Mouse (Mus musculus) stomach, embryonic 14.5 days (tissue): ENCODE measurements around the gene Sema6b. TPM values are rescaled to one million over a fixed set of nuclear protein-coding genes. Genes with fewer than 3 reads are reported as not detected.

Experiments used
- ATAC-seq: fragments of 200-750 bp; cut with Nextera tagmentation; 2 replicates; pipeline ENCODE4 v1.8.0; 2017; ENCODE audit warnings: low read depth, moderate TSS enrichment; ENCODE audit not compliant: insufficient number of reproducible peaks, insufficient read depth, low FRiP score
- H3K27ac ChIP-seq: fragments of 300-500 bp; sonication (generic); 2 replicates; pipeline ENCODE4 v1.5.1; 2014; ENCODE audit warnings: mild to moderate bottlenecking, low read length, moderate library complexity, mixed read lengths
- H3K27me3 ChIP-seq: fragments of 300-500 bp; sonication (generic); 2 replicates; pipeline ENCODE4 v1.6.1; 2014; ENCODE audit warnings: low read length, control low read depth, mixed read lengths; ENCODE audit not compliant: control insufficient read depth, insufficient read depth
- H3K36me3 ChIP-seq: fragments of 300-500 bp; sonication (generic); 2 replicates; pipeline ENCODE4 v1.6.1; 2014; ENCODE audit warnings: mild to moderate bottlenecking, control low read depth, low read length, moderate library complexity, mixed read lengths; ENCODE audit not compliant: control insufficient read depth, insufficient read depth
- H3K4me1 ChIP-seq: fragments of 300-500 bp; sonication (generic); 2 replicates; pipeline ENCODE4 v1.6.1; 2014; ENCODE audit warnings: low read length, control low read depth, mixed read lengths; ENCODE audit not compliant: control insufficient read depth, insufficient read depth
- H3K4me2 ChIP-seq: fragments of 300-500 bp; sonication (generic); replicated peaks from 2 replicates; pipeline ENCODE4 v1.6.1; 2014; ENCODE audit warnings: low read depth, low read length, control low read depth
- H3K4me3 ChIP-seq: fragments of 300-500 bp; sonication (generic); 2 replicates; pipeline ENCODE4 v1.5.1; 2014; ENCODE audit warnings: low read depth, low read length, control low read depth
- H3K9ac ChIP-seq: fragments of 300-500 bp; sonication (generic); replicated peaks from 2 replicates; pipeline ENCODE4 v1.6.1; 2014; ENCODE audit warnings: low read depth, mild to moderate bottlenecking, control low read depth, low read length, moderate library complexity, mixed read lengths
- H3K9me3 ChIP-seq: fragments of 300-500 bp; sonication (generic); 2 replicates; pipeline ENCODE4 v1.6.1; 2016; ENCODE audit warnings: low read depth, low read length, control low read depth; ENCODE audit not compliant: control insufficient read depth
- WGBS: fragments of 180-500 bp; shearing (Covaris S2); extraction: QIAGEN DNeasy Blood & Tissue Kit; methylation state at CpG from one replicate; pipeline ENCODE4 v1.1.7; 2014; 5-methylcytosine and 5-hydroxymethylcytosine counted together
- polyA plus RNA-seq: library from polyadenylated mRNA; unstranded; fragments of >200 nt; fragmentation: Nextera tagmentation; extraction: Ambion mirVana; gene quantifications from 2 replicates; pipeline ENCODE4 v1.2.1, GENCODE M21; 2014

The Sema6b gene
- polyA plus RNA-seq, 1 experiment from 2014 or later = 1.3 TPM

DNA sequence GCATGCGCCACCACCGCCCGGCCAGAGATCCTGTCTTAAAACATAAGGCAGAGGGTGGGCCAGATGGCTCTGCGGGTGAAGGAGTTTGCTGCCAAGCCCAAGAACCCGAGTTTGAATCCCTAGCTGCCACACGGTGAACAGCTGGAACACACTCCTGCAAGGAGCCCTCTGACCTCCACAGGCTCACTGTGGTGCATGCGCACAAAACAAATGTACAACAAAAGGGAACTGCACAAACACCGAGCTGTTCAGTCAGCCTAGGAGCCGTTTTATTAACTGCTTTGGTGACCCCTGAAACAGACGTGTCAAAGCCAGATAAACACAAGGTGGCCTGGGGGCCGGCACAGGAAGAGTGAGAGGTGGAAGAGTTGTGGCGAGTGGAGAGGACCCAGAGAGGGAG lies 20.7 kb downstream of the Sema6b start:
- peaks cover 29% of the 10 kb centered on the region for H3K27me3 ChIP-seq
- ATAC-seq = no peak

DNA sequence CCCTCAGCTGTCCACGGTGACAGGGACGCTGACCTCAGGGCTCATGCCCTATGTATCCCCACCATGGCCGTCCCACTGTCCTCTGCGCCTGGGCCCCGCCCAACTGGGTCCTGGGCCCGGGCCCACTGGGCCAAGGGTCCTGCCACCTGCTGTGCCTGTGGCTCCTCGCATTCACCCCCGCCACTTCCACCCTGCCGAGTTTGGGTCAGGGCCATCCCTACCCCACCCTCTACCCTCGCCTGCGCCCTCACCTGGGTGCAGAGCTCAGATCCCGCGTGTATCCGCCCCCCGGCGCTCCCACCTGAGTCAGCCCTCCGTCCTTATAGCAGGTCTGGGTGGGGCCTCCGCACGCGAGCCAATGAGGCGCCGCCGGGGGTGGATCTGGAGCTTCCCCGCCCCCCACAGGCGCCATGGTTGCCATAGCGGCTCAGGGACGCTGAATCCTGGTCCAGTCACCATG lies 22.9 kb downstream of the Sema6b start, which contains the start of gene Plin5:
Gene Plin5, minus strand, starts transcription at position 346 of the 460 bp plus-strand sequence.
- H3K4me3 ChIP-seq = peak within 1 kb of the TSS; percentile 19
- H3K27ac ChIP-seq = no peak within 1 kb of the TSS
- H3K9me3 ChIP-seq = peaks cover 2% of the 10 kb centered on the region
- 1% methylated on average over 24 of the region's 27 CpGs for WGBS
- peaks cover 3% of the 10 kb centered on the region; the same call in 1 of the 2 replicates for H3K4me1 ChIP-seq
- no peak within 1 kb of the TSS; the same call in 1 of the 2 replicates for H3K9ac ChIP-seq
- H3K27me3 ChIP-seq = peaks cover 23% of the 10 kb centered on the region
- H3K36me3 ChIP-seq = no peaks in the 10 kb centered on the region
- peak; percentile 67 for ATAC-seq
- H3K4me2 ChIP-seq = peak within 1 kb of the TSS; percentile 42

More for the DNA sequence above, 20.7 kb downstream of the Sema6b start:
- H3K4me3 ChIP-seq = no peak overlapping the region
- H3K9ac ChIP-seq = no peak overlapping the region
- no peaks in the 10 kb centered on the region for H3K36me3 ChIP-seq
- H3K9me3 ChIP-seq = peaks cover 10% of the 10 kb centered on the region
- no peak overlapping the region for H3K27ac ChIP-seq
- 38% methylated on average over 12 of the region's 12 CpGs for WGBS
- H3K4me1 ChIP-seq = peaks cover 3% of the 10 kb centered on the region; the same call in 1 of the 2 replicates
- peak overlapping the region; percentile 23; the same call in 1 of the 2 replicates for H3K4me2 ChIP-seq

DNA sequence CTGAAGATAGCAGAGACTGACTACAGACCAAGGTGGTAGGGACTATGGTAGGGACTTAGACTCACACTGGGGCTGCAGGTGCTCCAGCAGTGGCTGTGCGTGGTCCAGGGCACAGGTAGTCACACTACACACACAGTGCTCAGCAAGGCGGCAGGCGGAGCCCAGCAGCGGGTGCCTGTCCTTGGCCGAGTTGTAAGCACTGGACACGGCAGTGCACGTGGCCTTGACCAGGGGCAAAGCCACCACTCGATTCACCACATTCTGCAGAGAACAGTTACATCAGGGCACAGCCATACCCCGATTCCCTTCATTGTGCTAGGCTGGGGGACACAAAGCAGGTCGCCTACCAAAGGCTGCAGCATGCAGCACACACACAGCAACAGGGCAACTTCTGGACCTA lies 23.9 kb downstream of the Sema6b start:
- WGBS = 80% methylated on average over 10 of the region's 10 CpGs
- Histone ChIP-seq H3K9ac (no peak overlapping the region), H3K27me3 (peaks cover 18% of the 10 kb centered on the region), H3K4me3 (no peak overlapping the region), H3K27ac (no peak overlapping the region), H3K4me2 (no peak overlapping the region), H3K9me3 (no peaks in the 10 kb centered on the region), H3K36me3 (no peaks in the 10 kb centered on the region), H3K4me1 (peaks cover 3% of the 10 kb centered on the region; the same call in 1 of the 2 replicates)
- ATAC-seq = no peak

- Histone ChIP-seq H3K9ac (no peak overlapping the region), H3K4me3 (no peak overlapping the region), H3K27me3 (no peaks in the 10 kb centered on the region), H3K36me3 (no peaks in the 10 kb centered on the region; the same call in 1 of the 2 replicates), H3K9me3 (no peaks in the 10 kb centered on the region), H3K27ac (no peak overlapping the region), H3K4me2 (no peak overlapping the region), H3K4me1 (no peaks in the 10 kb centered on the region)
- no peak for ATAC-seq
- WGBS = 82% methylated on average over 3 of the region's 3 CpGs
Measured at GRCm38 (mm10) chr17:56112743-56113142, 27.4 kb downstream of the Sema6b start.

DNA sequence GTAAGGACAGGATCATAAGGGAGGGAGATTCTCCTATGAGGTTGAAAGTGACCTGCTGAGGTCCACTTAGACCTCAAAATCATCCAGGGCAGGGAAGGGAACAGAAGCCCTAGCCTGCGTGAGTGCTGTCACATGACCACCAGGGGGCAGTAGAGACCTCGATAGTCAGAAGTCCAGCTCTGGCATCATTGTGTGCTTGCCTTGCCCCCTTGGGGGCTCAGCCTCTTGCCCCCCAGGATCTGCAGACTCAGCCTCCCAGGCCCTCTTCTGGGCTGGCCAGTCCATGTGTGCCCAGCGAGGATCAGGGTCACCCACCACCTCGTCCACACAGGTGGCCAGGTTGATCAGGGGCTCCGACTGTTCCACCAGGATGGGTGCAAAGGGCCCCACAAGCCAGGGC lies 28.3 kb downstream of the Sema6b start:
- Histone ChIP-seq H3K36me3 (no peaks in the 10 kb centered on the region; the same call in 1 of the 2 replicates), H3K27ac (no peak overlapping the region), H3K27me3 (no peaks in the 10 kb centered on the region), H3K9me3 (no peaks in the 10 kb centered on the region), H3K4me2 (no peak overlapping the region), H3K4me1 (no peaks in the 10 kb centered on the region), H3K4me3 (no peak overlapping the region), H3K9ac (no peak overlapping the region)
- no peak for ATAC-seq
- WGBS = 48% methylated on average over 5 of the region's 5 CpGs

- Histone ChIP-seq H3K27ac (no peak overlapping the region), H3K9me3 (no peaks in the 10 kb centered on the region), H3K9ac (no peak overlapping the region), H3K4me1 (no peaks in the 10 kb centered on the region), H3K4me3 (no peak overlapping the region), H3K27me3 (no peaks in the 10 kb centered on the region), H3K4me2 (no peak overlapping the region), H3K36me3 (no peaks in the 10 kb centered on the region; the same call in 1 of the 2 replicates)
- ATAC-seq = no peak
- 47% methylated on average over 1 of the region's 1 CpGs for WGBS
Measured at GRCm38 (mm10) chr17:56111021-56111420, 29.1 kb downstream of the Sema6b start.

DNA sequence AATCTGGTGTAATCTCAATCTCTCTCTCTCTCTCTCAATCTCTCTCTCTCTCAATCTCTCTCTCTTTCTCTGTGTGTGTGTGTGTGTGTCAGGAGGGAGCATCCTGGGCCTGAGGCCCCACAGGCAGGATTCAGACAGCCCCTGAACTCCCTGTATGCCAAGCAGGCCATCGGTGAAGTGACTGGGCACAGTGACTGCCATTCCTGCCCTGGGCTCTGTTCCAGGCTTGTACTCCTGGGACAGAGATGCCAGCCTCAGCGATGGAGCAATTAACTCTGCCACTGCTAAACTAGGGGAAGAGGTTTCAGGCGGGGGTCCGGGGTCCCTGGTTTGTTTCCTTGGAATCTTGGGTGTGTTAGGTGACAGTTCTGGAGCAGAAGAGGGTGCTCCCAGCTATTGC lies 29.6 kb downstream of the Sema6b start:
- 77% methylated on average over 4 of the region's 4 CpGs for WGBS
- H3K9ac ChIP-seq = no peak overlapping the region
- H3K27me3 ChIP-seq = no peaks in the 10 kb centered on the region
- H3K27ac ChIP-seq = no peak overlapping the region
- no peaks in the 10 kb centered on the region; the same call in 1 of the 2 replicates for H3K36me3 ChIP-seq
- ATAC-seq = no peak
- H3K9me3 ChIP-seq = no peaks in the 10 kb centered on the region
- no peak overlapping the region for H3K4me3 ChIP-seq
- no peak overlapping the region for H3K4me2 ChIP-seq
- no peaks in the 10 kb centered on the region for H3K4me1 ChIP-seq

DNA sequence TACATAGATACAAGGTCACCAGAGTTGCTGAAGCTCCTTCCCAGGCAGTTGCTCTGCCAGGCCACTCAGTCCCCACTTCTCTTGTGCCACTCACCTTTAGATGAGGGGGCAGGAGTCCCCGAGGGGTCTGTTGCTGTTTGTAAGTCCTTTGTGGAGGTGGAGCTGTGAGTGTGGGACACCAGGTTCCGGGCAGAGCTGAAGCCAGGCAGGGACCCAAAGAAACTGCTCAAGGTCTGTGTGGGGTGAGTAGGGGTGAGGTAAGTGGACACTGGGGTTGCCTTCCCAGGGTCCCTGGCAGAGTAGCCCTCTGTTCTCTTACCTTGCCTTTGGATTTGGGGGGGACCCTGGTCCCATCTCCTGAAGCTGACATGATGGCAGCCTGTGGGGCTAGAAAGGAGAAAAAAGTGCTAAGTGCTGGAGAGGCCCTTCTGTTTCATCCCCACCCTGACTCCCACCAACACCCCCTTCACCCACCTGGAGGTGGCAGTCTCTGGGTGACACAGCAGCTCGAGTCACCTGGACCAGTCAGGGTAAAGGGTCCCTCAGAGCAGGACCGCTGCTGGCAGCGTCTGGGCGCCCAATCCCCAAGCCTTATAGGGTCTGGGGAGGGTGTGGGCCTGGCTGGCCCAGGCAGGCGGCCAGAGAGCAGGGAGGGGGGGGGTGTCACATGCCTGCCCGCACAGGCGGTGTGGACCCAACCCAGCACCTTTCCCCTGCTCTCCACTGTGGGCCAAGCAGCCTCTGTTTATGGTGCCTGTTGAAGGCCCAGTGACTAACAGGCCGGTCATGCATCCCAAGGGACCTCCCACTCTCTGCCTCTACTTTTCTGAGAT lies 30.7 kb downstream of the Sema6b start, which contains the start of gene Plin4:
Gene Plin4, minus strand, starts transcription at position 585 of the 833 bp plus-strand sequence.
- 45% methylated on average over 10 of the region's 10 CpGs for WGBS
- ATAC-seq = 0 out of 2 replicates have a peak, but pooled peaks have one; percentile 17
- H3K27me3 ChIP-seq = no peaks in the 10 kb centered on the region
- peak within 1 kb of the TSS; percentile 1; the same call in 1 of the 2 replicates for H3K27ac ChIP-seq
- H3K4me3 ChIP-seq = no peak within 1 kb of the TSS
- H3K9ac ChIP-seq = no peak within 1 kb of the TSS
- H3K9me3 ChIP-seq = no peaks in the 10 kb centered on the region
- H3K4me2 ChIP-seq = no peak within 1 kb of the TSS
- no peaks in the 10 kb centered on the region; the same call in 1 of the 2 replicates for H3K36me3 ChIP-seq
- H3K4me1 ChIP-seq = no peaks in the 10 kb centered on the region
